Mouse (Mus musculus) testis, adult 2 months (tissue): ENCODE results near the gene Fam169b.

ENCODE experiments used
- CTCF ChIP-seq: fragments of 200-500 bp; IDR thresholded peaks from 2 replicates; pipeline ENCODE4 v1.5.1; 2012; ENCODE audit warnings: low read depth, mild to moderate bottlenecking, inconsistent platforms, low read length, moderate library complexity; ENCODE audit not compliant: control insufficient read depth, insufficient read depth, insufficient replicate concordance
- POLR2A ChIP-seq: fragments of 200-500 bp; IDR thresholded peaks from 2 replicates; pipeline ENCODE4 v1.6.1; 2012; ENCODE audit warnings: low read depth, mild to moderate bottlenecking, inconsistent platforms, low read length, moderate library complexity; ENCODE audit not compliant: control insufficient read depth

GRCm38 (mm10) chr7:68311469-68311868 lies 37.8 kb downstream of the Fam169b start:
- no peak for TF ChIP-seq POLR2A
- no peak for TF ChIP-seq CTCF
